Mouse (Mus musculus) limb, embryonic 12.5 days (tissue): ENCODE results near the gene Rnf220. TPM values are rescaled to one million over a fixed set of nuclear protein-coding genes. Genes with fewer than 3 reads are reported as not detected.

ENCODE experiments used
- ATAC-seq: fragments of 200-750 bp; cut with Nextera tagmentation; 2 replicates; pipeline ENCODE4 v1.8.0; 2017; ENCODE audit warnings: low read depth, moderate TSS enrichment; ENCODE audit not compliant: insufficient number of reproducible peaks, insufficient read depth, low FRiP score, low TSS enrichment
- H3K27ac ChIP-seq: fragments of 300-500 bp; sonication (generic); 2 replicates; pipeline ENCODE4 v1.5.1; 2016; ENCODE audit warnings: mild to moderate bottlenecking, moderate library complexity
- H3K27me3 ChIP-seq: fragments of 300-500 bp; sonication (generic); 2 replicates; pipeline ENCODE4 v1.6.1; 2016; ENCODE audit warnings: mild to moderate bottlenecking, moderate library complexity
- H3K36me3 ChIP-seq: fragments of 300-500 bp; sonication (generic); 2 replicates; pipeline ENCODE4 v1.6.1; 2016; ENCODE audit warnings: mild to moderate bottlenecking, moderate library complexity
- H3K4me1 ChIP-seq: fragments of 300-500 bp; sonication (generic); replicated peaks from 2 replicates; pipeline ENCODE4 v1.6.1; 2016
- H3K4me2 ChIP-seq: fragments of 300-500 bp; sonication (generic); 2 replicates; pipeline ENCODE4 v1.6.1; 2016; ENCODE audit warnings: mild to moderate bottlenecking, moderate library complexity
- H3K4me3 ChIP-seq: fragments of 300-500 bp; sonication (generic); replicated peaks from 2 replicates; pipeline ENCODE4 v1.5.1; 2016; ENCODE audit warnings: mild to moderate bottlenecking
- H3K9ac ChIP-seq: fragments of 300-500 bp; sonication (generic); replicated peaks from 2 replicates; pipeline ENCODE4 v1.6.1; 2016; ENCODE audit warnings: mild to moderate bottlenecking, moderate library complexity
- H3K9me3 ChIP-seq: fragments of 300-500 bp; sonication (generic); 2 replicates; pipeline ENCODE4 v1.6.1; 2016; ENCODE audit warnings: mild to moderate bottlenecking, moderate library complexity
- WGBS: fragments of 180-500 bp; shearing (Covaris S2); methylation state at CpG from one replicate; pipeline ENCODE4 v1.1.7; 2016; 5-methylcytosine and 5-hydroxymethylcytosine counted together
- polyA plus RNA-seq: library from polyadenylated mRNA; unstranded; fragments of >200 nt; fragmentation: Nextera tagmentation; extraction: Ambion mirVana; gene quantifications from 2 replicates; pipeline ENCODE4 v1.2.1, GENCODE M21; 2016

Rnf220 gene
- polyA plus RNA-seq, 1 experiment from 2014 or later: 119 TPM

DNA sequence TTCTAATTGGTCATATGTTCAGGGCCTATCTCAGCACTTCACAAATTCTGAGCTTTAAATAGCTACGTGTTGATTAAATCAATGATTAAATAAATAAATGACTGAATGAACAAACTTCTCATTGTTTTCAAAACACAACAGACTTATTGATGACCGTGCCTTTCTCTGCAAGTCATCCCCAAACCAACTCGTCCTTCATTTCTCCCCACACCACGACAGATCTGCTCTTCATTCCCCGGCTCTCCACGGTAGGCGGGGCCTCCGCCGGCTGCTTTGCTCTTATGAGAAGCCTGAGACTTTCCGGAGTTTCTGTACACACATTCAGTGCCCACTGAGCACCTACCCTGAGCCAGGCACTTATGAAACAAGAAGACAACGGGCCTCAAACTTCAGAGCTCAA lies 99.7 kb downstream of the Rnf220 start:
- H3K9me3 ChIP-seq: no peaks in the 10 kb centered on the region
- peaks cover 3% of the 10 kb centered on the region; the same call in 1 of the 2 replicates for H3K27me3 ChIP-seq
- ATAC-seq: no peak
- H3K4me2 ChIP-seq: no peak overlapping the region
- WGBS: 69% methylated on average over 11 of the region's 11 CpGs
- no peak overlapping the region for H3K27ac ChIP-seq
- H3K4me1 ChIP-seq: peaks cover 35% of the 10 kb centered on the region
- H3K4me3 ChIP-seq: no peak overlapping the region
- H3K36me3 ChIP-seq: no peaks in the 10 kb centered on the region
- no peak overlapping the region for H3K9ac ChIP-seq

DNA sequence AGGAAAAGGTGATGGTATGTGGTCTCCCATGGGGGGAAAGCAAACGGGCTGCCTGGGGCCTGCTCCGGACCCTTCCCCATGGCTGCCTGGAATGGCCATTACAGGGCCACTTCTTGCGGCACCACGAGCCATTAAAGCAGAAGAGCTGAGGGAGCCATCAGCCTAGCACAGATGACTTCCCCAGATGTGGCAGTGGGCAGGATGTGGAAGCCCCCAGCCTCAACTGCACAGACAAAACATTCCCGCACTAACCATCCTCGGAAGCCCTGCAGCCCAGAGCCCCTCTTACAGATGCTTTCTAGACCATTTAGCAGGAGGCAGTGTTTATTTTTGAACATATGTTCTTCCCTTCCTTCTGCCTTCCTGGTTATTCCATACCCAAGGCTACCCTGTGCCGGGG lies 103.8 kb downstream of the Rnf220 start:
- no peak overlapping the region for H3K9ac ChIP-seq
- H3K9me3 ChIP-seq: no peaks in the 10 kb centered on the region
- ATAC-seq: no peak
- H3K36me3 ChIP-seq: no peaks in the 10 kb centered on the region
- 34% methylated on average over 7 of the region's 7 CpGs for WGBS
- peak overlapping the region; percentile 49 for H3K4me2 ChIP-seq
- H3K27ac ChIP-seq: peak overlapping the region; percentile 83
- H3K4me3 ChIP-seq: no peak overlapping the region
- peaks cover 7% of the 10 kb centered on the region; the same call in 1 of the 2 replicates for H3K27me3 ChIP-seq
- H3K4me1 ChIP-seq: peaks cover 47% of the 10 kb centered on the region

DNA sequence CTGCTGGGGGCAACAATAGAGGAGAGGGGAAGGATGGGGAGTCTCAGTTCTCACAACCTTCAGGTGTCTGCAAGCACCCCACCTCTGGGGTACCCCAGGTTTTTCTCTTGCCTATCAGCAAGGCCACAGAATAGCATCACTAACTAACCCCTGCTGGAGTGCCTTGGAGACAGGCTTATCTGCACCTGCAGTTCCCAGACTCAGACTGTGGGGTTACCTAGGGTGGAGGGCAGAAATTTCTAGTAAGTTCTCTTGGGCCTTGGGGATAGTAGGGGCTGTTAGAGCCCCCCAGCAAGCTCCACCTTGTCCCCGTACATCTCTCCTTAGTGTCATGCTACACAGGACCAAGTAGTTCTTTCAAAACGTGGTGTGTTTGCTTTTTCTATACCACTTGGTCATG lies 104.5 kb downstream of the Rnf220 start:
- H3K27ac ChIP-seq: peak overlapping the region; percentile 83

DNA sequence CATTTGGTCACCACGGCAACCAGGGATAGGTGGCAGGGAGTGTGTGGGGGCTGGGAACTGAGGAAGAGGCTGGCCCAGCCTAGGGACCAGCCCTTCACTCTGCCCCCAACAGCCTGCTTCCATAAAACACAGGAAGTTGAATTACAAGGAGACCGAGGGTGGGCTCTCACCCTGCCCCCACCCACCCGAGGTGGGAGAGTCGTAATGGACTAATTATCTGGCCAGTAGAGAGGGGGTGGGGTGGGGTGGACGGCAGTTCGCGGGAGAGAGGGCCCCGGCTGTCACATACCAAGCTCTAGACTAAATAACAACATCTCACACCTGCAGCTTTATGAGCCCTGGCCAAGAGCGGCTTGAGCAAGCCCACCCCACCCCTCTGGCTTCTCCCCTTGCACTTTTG lies 104.9 kb downstream of the Rnf220 start:
- WGBS: 1% methylated on average over 9 of the region's 9 CpGs
- Histone ChIP-seq H3K36me3 (no peaks in the 10 kb centered on the region), H3K27ac (peak overlapping the region; percentile 83), H3K9me3 (no peaks in the 10 kb centered on the region), H3K27me3 (peaks cover 7% of the 10 kb centered on the region; the same call in 1 of the 2 replicates), H3K4me2 (peak overlapping the region; percentile 49), H3K9ac (no peak overlapping the region), H3K4me1 (peaks cover 41% of the 10 kb centered on the region), H3K4me3 (peak overlapping the region; percentile 3; the same call in 1 of the 2 replicates)
- ATAC-seq: peak; percentile 86

More for the DNA sequence above, 104.5 kb downstream of the Rnf220 start:
- 0 out of 2 replicates have a peak, but pooled peaks have one; percentile 34 for ATAC-seq
- H3K9me3 ChIP-seq: no peaks in the 10 kb centered on the region
- H3K4me3 ChIP-seq: 0 out of 2 replicates have a peak overlapping the region, but pooled peaks have one; percentile 3
- H3K27me3 ChIP-seq: peaks cover 7% of the 10 kb centered on the region; the same call in 1 of the 2 replicates
- H3K9ac ChIP-seq: no peak overlapping the region
- no peaks in the 10 kb centered on the region for H3K36me3 ChIP-seq
- peaks cover 43% of the 10 kb centered on the region for H3K4me1 ChIP-seq
- H3K4me2 ChIP-seq: peak overlapping the region; percentile 49
- 22% methylated on average over 2 of the region's 2 CpGs for WGBS

DNA sequence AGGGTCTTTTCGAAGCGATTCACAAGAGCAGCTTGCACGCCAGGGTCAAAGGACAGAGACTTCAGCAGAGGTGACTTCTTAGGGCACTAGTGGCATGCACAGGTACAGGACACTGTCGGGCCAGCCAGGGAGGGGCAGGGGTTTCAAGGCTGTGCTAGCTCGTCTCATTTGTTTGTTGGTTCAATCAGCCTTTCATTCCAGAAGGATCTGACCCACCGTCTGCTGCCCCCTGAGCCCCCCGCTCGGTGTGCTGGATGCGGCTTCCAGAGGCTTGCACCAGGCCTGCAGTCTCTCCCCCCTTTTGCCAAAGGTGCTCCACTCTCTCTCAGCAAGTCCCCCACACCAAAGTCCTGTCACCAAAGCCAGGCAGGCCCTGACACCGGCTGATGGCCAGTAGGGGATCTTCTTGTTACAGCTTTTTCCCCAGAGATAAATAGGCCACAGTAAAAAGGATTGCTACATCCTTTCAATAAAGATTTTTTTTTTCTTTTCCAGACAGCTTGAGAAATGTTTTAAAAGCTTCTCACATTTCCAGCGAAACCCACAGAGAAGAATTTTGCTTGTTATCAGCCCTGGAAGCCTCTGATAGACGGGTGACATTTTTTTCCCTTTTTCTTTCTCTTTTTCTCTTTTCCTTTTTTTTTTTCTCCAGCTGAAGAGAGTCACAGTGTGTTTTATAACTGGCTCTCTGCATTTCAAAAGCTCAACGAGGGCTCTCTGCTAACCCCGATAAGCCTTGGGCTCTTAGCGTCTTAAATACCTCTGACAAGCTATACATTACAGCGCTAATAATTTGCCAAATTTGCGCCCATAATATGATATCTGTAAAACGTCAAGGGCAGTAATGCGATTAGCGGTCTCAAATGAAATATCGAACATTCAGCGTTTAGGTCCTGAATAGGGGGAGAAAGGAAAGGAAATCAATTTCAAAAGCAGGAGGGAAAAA lies 105.7 kb downstream of the Rnf220 start:
- Histone ChIP-seq H3K27ac (peak overlapping the region; percentile 83; the same call in 1 of the 2 replicates), H3K4me3 (peak overlapping the region; percentile 3; the same call in 1 of the 2 replicates), H3K9me3 (no peaks in the 10 kb centered on the region), H3K36me3 (no peaks in the 10 kb centered on the region), H3K27me3 (peaks cover 7% of the 10 kb centered on the region; the same call in 1 of the 2 replicates), H3K4me1 (peaks cover 41% of the 10 kb centered on the region), H3K9ac (no peak overlapping the region), H3K4me2 (peak overlapping the region; percentile 49)
- ATAC-seq: no peak
- 20% methylated on average over 22 of the region's 22 CpGs for WGBS

DNA sequence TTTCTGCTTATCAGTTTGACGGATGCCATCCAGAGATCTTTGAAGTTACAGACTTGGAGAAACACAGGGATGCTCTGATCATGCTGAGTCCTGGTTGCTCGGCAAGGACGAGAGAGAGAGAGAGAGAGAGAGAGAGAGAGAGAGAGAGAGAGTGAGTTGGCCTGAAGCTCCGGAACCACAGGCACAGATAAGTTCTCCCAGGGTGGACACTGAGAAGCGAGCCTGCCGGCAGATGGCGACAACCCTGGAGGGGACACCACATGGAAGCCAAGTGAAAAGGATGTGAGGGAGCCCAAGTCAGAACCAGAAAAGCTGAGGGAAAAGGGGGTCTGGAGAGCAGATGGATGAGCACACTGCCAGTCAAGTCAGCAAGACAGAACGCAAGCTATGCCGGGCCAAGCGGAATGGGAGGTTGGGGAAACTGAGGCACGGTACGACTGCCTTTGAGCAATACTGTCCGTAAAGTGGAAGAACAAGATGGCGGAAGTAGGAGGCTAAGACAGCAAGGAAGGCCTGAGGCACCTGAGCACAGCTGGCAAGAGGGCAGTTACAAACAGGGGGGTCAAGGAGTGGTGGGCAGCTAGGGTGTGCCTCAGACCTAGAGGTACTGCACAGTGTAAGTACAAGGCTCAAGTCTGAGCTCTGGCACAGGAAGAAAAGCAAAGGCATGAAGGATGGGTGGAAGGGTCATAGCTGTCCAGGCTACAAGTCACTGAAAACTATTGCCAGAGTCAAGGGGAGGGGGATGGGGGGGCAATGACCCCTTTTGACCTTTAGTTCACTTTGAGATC lies 107.4 kb downstream of the Rnf220 start:
- no peaks in the 10 kb centered on the region for H3K36me3 ChIP-seq
- peaks cover 41% of the 10 kb centered on the region for H3K4me1 ChIP-seq
- WGBS: 77% methylated on average over 14 of the region's 14 CpGs
- H3K4me3 ChIP-seq: no peak overlapping the region
- peaks cover 7% of the 10 kb centered on the region; the same call in 1 of the 2 replicates for H3K27me3 ChIP-seq
- H3K9me3 ChIP-seq: no peaks in the 10 kb centered on the region
- H3K27ac ChIP-seq: no peak overlapping the region
- H3K9ac ChIP-seq: no peak overlapping the region
- no peak for ATAC-seq
- H3K4me2 ChIP-seq: no peak overlapping the region

DNA sequence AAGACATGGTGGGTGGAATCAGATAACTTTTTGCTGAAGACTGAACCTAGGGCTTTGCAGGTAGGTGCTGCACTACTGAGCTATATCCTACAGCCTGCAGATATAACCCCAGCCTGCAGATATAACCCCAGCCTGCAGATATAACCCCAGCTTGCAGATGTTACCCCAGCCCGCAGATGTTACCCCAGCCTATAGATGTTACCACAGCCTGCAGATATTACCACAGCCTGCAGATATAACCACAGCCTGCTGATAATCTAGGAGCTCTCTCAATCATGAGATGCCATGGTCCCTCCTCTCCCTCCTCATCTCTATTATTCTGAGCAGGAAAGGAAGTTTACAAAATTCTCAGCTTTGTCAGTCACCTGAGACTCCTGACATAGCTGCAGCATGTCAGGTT lies 111.6 kb downstream of the Rnf220 start:
- peaks cover 14% of the 10 kb centered on the region for H3K4me1 ChIP-seq
- ATAC-seq: no peak
- H3K36me3 ChIP-seq: no peaks in the 10 kb centered on the region
- no peak overlapping the region for H3K4me3 ChIP-seq
- no peak overlapping the region for H3K9ac ChIP-seq
- no peak overlapping the region for H3K4me2 ChIP-seq
- 70% methylated on average over 1 of the region's 1 CpGs for WGBS
- peaks cover 6% of the 10 kb centered on the region; the same call in 1 of the 2 replicates for H3K27me3 ChIP-seq
- no peak overlapping the region; the same call in 1 of the 2 replicates for H3K27ac ChIP-seq
- no peaks in the 10 kb centered on the region for H3K9me3 ChIP-seq

DNA sequence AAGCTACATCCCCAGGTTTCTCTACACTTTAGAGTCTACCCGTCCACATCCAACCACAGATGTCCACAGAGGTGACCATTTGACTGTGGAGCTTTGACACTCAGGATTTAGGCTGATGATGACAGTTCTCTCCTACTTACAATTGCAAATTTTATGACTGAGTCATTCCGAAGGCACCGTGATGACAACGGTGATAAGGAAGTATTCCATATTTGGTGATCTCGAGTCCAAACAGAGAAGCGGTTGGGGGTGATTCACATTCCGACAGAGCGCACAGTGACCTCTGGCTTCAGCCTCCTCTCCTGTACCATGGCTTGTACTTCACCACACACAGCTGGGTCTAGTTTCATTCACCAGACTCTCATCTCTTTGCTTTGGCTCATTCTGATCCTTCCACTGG lies 115.0 kb downstream of the Rnf220 start:
- WGBS: 88% methylated on average over 8 of the region's 8 CpGs
- Histone ChIP-seq H3K4me3 (no peak overlapping the region), H3K36me3 (no peaks in the 10 kb centered on the region; the same call in 1 of the 2 replicates), H3K4me1 (peaks cover 24% of the 10 kb centered on the region), H3K27me3 (peaks cover 6% of the 10 kb centered on the region; the same call in 1 of the 2 replicates), H3K9me3 (peaks cover 9% of the 10 kb centered on the region; the same call in 1 of the 2 replicates), H3K4me2 (no peak overlapping the region), H3K9ac (no peak overlapping the region), H3K27ac (no peak overlapping the region)
- ATAC-seq: no peak

DNA sequence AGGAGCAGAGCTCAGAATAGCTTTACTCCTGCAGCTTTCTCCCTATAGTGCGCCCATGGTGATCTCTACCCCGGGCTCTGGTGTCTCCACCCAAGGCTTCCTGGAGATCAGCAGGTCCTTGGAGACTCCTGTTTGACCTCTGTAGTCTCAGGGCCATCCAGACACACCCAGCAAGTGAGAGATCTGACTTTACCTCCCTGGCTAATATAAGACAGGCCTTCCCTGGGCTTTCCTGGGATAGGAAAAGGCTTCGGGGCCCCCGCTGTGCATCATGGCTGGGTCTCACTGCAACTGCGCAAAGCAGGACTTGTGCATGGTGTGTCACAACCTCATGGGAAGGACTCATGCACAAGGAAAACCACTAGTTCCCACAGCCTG lies 116.3 kb downstream of the Rnf220 start:
- Histone ChIP-seq H3K4me2 (no peak overlapping the region), H3K9me3 (peaks cover 9% of the 10 kb centered on the region; the same call in 1 of the 2 replicates), H3K27ac (peak overlapping the region; percentile 70), H3K27me3 (peaks cover 6% of the 10 kb centered on the region; the same call in 1 of the 2 replicates), H3K36me3 (no peaks in the 10 kb centered on the region; the same call in 1 of the 2 replicates), H3K4me1 (peaks cover 37% of the 10 kb centered on the region), H3K9ac (0 out of 2 replicates have a peak overlapping the region, but pooled peaks have one; percentile 8), H3K4me3 (no peak overlapping the region)
- 76% methylated on average over 5 of the region's 5 CpGs for whole genome bisulfite sequencing
- no peak for ATAC-seq

DNA sequence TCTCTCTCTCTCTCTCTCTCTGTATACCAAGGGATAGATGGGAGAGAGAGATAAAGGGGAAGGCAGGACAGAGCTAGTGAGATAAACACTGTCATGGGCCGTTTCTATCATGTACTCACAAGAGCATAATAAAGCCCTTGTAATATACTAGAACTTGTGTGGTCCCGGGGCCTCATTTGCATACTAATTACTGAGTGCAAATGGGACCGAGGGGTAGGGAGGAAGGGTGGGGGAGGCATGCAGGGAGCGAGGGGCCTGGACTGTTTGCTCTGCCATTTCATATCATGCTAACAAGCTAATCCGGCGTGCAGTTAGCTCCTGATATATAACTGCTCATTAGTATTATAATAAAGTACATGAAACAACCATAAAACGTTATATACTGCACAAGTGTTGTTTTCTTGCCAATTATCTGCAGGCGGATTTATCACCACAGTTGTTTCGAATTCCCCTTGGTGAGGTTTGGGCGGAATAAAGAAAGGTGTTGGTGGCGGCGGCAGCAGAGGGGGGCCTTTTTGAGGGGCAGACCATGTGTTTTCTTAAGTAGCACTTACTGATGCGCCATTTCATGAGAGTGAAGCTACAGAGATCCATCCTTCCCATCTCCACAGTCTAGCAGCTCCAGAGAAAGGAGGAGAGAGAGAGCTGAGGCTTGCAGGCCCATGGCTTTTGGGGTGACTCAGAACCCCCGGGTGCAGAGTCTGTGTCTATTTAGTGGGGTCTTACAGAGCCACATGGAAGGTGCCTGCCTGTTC lies 116.9 kb downstream of the Rnf220 start:
- Histone ChIP-seq H3K27ac (peak overlapping the region; percentile 70), H3K9ac (0 out of 2 replicates have a peak overlapping the region, but pooled peaks have one; percentile 8), H3K27me3 (peaks cover 6% of the 10 kb centered on the region; the same call in 1 of the 2 replicates), H3K4me2 (no peak overlapping the region), H3K9me3 (peaks cover 9% of the 10 kb centered on the region; the same call in 1 of the 2 replicates), H3K4me1 (peaks cover 43% of the 10 kb centered on the region), H3K4me3 (no peak overlapping the region), H3K36me3 (no peaks in the 10 kb centered on the region; the same call in 1 of the 2 replicates)
- 23% methylated on average over 14 of the region's 14 CpGs for WGBS
- ATAC-seq: no peak
